ENCODE assay signal across 7 mouse cellular contexts in the genomic region with DNA sequence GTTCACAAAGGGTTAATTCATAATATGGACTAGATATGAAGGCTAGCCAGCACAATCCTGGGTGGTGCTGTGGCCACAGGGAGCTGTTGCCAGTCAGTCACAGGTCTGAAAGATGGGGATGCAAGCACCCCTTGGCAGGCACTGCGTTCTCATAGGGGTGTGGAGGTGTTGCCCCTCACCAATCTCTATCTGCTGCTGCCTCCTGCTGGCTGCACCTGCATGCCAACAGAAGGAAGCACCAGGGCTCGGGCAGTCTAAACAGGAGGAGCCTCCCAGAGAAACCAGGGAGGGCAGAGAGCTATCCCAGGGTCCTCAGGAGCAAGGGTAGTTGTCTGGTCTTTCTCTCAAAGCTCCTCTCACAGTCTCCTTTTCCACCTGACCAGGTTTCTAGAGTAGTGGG. TPM values are rescaled to one million over a fixed set of nuclear protein-coding genes. Genes with fewer than 3 reads are reported as not detected.
DNase-seq lines count a peak whose midpoint lies in the region; ATAC-seq and TF ChIP-seq lines count a peak whose summit lies in the region.

No protein-coding gene starts in this region.

- H3K36me3 ChIP-seq in kidney, postnatal 0 days (ENCODE audit: insufficient read depth, low read length): no peaks in the 10 kb centered on the region
- no peaks in the 10 kb centered on the region for H3K36me3 ChIP-seq in embryonic facial prominence, embryonic 14.5 days (ENCODE audit: control insufficient read depth, insufficient read depth, low read length)
- H3K36me3 ChIP-seq in midbrain, embryonic 16.5 days (ENCODE audit: control insufficient read depth, insufficient read depth, low read length): peaks cover 10% of the 10 kb centered on the region; the same call in 1 of the 2 replicates

- no peak overlapping the region for H3K4me2 ChIP-seq in kidney, postnatal 0 days (ENCODE audit: low read length)
- no peak overlapping the region for H3K4me2 ChIP-seq in embryonic facial prominence, embryonic 14.5 days (ENCODE audit: low read depth, low read length)
- H3K4me2 ChIP-seq in midbrain, embryonic 16.5 days (ENCODE audit: low read length): no peak overlapping the region

- 23% methylated on average over 2 of the region's 2 CpGs for WGBS in kidney, postnatal 0 days
- WGBS in embryonic facial prominence, embryonic 14.5 days: 26% methylated on average over 2 of the region's 2 CpGs
- WGBS in midbrain, embryonic 16.5 days: 31% methylated on average over 2 of the region's 2 CpGs

- H3K9me3 ChIP-seq in kidney, postnatal 0 days (replicated peaks; ENCODE audit: low read length): no peaks in the 10 kb centered on the region
- H3K9me3 ChIP-seq in embryonic facial prominence, embryonic 14.5 days (ENCODE audit: control insufficient read depth, low read length): no peaks in the 10 kb centered on the region
- no peaks in the 10 kb centered on the region for H3K9me3 ChIP-seq in midbrain, embryonic 16.5 days (replicated peaks; ENCODE audit: control insufficient read depth, low read length, poor library complexity, severe bottlenecking)

- peak; percentile 54; the same call in 1 of the 2 replicates for TF ChIP-seq CTCF in kidney, postnatal 0 days (IDR thresholded peaks at IDR 0.05; ENCODE audit: low read depth)

- no peaks in the 10 kb centered on the region for H3K27me3 ChIP-seq in kidney, postnatal 0 days (ENCODE audit: insufficient read depth, low read length)
- H3K27me3 ChIP-seq in embryonic facial prominence, embryonic 14.5 days (replicated peaks; ENCODE audit: control insufficient read depth, insufficient read depth, low read length): no peaks in the 10 kb centered on the region
- no peaks in the 10 kb centered on the region for H3K27me3 ChIP-seq in midbrain, embryonic 16.5 days (ENCODE audit: control insufficient read depth, insufficient read depth, low read depth, low read length)

- no peak overlapping the region for H3K4me3 ChIP-seq in kidney, postnatal 0 days (replicated peaks; ENCODE audit: low read depth, low read length)
- H3K4me3 ChIP-seq in embryonic facial prominence, embryonic 14.5 days (ENCODE audit: low read depth, low read length): no peak overlapping the region
- no peak overlapping the region for H3K4me3 ChIP-seq in midbrain, embryonic 16.5 days (ENCODE audit: low read depth, low read length)

- ATAC-seq in kidney, postnatal 0 days (replicated peaks; ENCODE audit: low FRiP score, low read depth): no peak
- no peak for ATAC-seq in embryonic facial prominence, embryonic 14.5 days (ENCODE audit: low read depth)
- ATAC-seq in midbrain, embryonic 16.5 days: no peak

- H3K27ac ChIP-seq in kidney, postnatal 0 days: no peak overlapping the region
- no peak overlapping the region for H3K27ac ChIP-seq in embryonic facial prominence, embryonic 14.5 days (replicated peaks; ENCODE audit: low read depth, low read length)
- no peak overlapping the region; the same call in none of the 2 replicates for H3K27ac ChIP-seq in midbrain, embryonic 16.5 days (ENCODE audit: low read length)

- H3K9ac ChIP-seq in kidney, postnatal 0 days (ENCODE audit: low read depth, low read length): no peak overlapping the region
- no peak overlapping the region for H3K9ac ChIP-seq in embryonic facial prominence, embryonic 14.5 days (ENCODE audit: low read depth, low read length)
- no peak overlapping the region for H3K9ac ChIP-seq in midbrain, embryonic 16.5 days (ENCODE audit: low read depth, low read length)

- DNase-seq in kidney, postnatal 0 days (ENCODE audit: low spot score): no peak
- DNase-seq in kidney, postnatal 25 days: no peak
- DNase-seq in urinary bladder, postnatal 25 days (ENCODE audit: low spot score): peak; percentile 20
- DNase-seq in urinary bladder, adult 2 months (ENCODE audit: low spot score): no peak
- DNase-seq in embryonic facial prominence, embryonic 14.5 days (ENCODE audit: low spot score): peak; percentile 41
- peak; percentile 72 for DNase-seq in thymus, postnatal 4 days

- H3K4me1 ChIP-seq in kidney, postnatal 0 days (replicated peaks; ENCODE audit: insufficient read depth, low read length): no peaks in the 10 kb centered on the region
- no peaks in the 10 kb centered on the region for H3K4me1 ChIP-seq in embryonic facial prominence, embryonic 14.5 days (ENCODE audit: control insufficient read depth, insufficient read depth, low read length)
- H3K4me1 ChIP-seq in midbrain, embryonic 16.5 days (ENCODE audit: control insufficient read depth, insufficient read depth, low read length): no peaks in the 10 kb centered on the region

RNA-seq across cellular contexts. Expression of a gene that starts 58.7 kb away (rescaled TPM):
- polyA plus RNA-seq in kidney, postnatal 0 days (2015; fragmentation: Nextera tagmentation; extraction: Ambion mirVana): 21.1 and 21.2 TPM in 2 replicates
- 32.1 and 33.1 TPM in 2 replicates for polyA plus RNA-seq in urinary bladder, adult 2 months (2012; rRNA removed)
- polyA plus RNA-seq in embryonic facial prominence, embryonic 14.5 days (2014; fragmentation: Nextera tagmentation; extraction: Ambion mirVana): 25.0 and 26.7 TPM in 2 replicates
- polyA plus RNA-seq in midbrain, embryonic 16.5 days (2015; fragmentation: Nextera tagmentation; extraction: Ambion mirVana): 25.2 and 26.2 TPM in 2 replicates

RNA-seq across cellular contexts. Expression of a gene that starts 59.2 kb away (rescaled TPM):
- polyA plus RNA-seq in kidney, postnatal 0 days (2015; fragmentation: Nextera tagmentation; extraction: Ambion mirVana): 210 and 215 TPM in 2 replicates
- polyA plus RNA-seq in urinary bladder, adult 2 months (2012; rRNA removed): 112 and 134 TPM in 2 replicates
- polyA plus RNA-seq in embryonic facial prominence, embryonic 14.5 days (2014; fragmentation: Nextera tagmentation; extraction: Ambion mirVana): 209 and 259 TPM in 2 replicates
- polyA plus RNA-seq in midbrain, embryonic 16.5 days (2015; fragmentation: Nextera tagmentation; extraction: Ambion mirVana): 252 and 253 TPM in 2 replicates

Comparison
In these comparisons a context has a peak if more than half of its experiments do, and no peak if none do; other contexts are left out.
1. DNase-seq: peak in urinary bladder, postnatal 25 days (single experiment), embryonic facial prominence, embryonic 14.5 days (single experiment) and thymus, postnatal 4 days (single experiment); none in kidney, postnatal 0 days (single experiment), kidney, postnatal 25 days (0 of 2) and urinary bladder, adult 2 months (single experiment).